Mouse (Mus musculus) T-cell, adult 2 months (primary cell): ENCODE measurements around the gene Safb.

Source experiments
- DNase-seq: peaks from one replicate; pipeline ENCODE4 v3.0.0; 2022; ENCODE audit warnings: low spot score

The Safb gene

DNA sequence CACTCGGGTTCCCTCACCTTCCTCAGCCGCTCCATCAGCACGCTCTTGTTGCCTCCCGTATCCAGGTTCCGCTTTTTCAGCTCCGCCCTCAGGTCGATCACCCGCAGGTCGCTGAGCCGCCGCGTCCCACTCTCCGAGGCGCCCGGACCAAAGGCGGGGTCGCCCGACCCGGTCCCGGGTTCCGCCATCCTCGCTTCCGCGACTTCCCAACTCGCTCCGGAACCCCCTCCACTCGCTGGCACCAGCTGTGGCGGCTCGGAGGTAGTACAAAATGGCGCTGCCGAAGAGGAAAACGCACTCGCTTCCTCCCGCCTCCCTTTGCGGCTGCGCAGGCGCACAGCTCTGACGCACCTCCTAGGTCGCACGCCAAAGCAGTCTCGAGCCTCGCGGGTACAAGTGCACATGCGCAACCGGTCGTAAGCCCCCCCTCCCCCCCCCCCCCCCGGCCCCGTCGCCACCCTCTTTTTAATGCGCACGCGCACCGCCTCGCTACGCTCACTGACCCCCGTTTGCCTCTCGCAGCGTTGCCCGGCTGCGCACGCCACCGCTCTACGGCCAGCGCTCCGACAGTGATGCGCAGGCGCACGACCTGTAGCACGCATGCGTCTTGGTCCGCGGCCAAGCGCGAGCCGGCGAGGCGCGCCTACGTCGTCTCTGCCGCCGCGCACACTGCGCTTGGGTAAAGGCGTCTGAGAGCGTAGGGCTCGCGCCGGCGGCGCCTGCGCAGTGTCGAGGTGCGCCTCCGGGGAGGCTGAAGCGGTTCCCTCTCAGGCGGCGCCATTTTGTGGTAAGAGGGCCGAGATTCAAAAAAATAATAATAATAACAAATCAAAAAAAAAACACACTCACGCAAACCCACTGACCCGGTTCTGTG lies at the start of gene Safb, which contains the start of gene Safb2:
TSS of gene Safb (plus strand) at position 569 of the 874 bp plus-strand sequence.
TSS of gene Safb2 (minus strand) at position 329 of the 874 bp plus-strand sequence.
- peak; percentile 100 for DNase-seq

DNA sequence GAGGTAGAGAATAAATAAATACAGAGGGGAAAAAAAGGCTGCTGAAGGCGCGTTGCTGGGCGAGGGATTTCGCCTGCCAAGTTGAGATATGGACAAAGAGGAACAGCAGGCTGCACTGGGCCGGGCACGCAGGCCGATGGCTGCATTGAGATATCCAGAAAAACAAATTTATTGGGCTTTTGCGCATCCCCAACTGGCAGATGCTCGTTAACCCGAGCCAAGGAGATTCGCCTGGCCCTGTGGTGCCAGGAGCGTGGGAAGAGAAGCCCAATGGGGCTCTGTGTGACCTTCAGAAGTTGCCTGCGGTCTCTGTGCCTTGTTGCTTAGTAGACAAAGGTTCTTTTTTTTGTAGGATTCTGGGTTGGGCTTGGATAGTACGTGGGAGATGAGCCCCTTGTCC lies 48.4 kb upstream of the Safb start:
- DNase-seq, result no peak

DNA sequence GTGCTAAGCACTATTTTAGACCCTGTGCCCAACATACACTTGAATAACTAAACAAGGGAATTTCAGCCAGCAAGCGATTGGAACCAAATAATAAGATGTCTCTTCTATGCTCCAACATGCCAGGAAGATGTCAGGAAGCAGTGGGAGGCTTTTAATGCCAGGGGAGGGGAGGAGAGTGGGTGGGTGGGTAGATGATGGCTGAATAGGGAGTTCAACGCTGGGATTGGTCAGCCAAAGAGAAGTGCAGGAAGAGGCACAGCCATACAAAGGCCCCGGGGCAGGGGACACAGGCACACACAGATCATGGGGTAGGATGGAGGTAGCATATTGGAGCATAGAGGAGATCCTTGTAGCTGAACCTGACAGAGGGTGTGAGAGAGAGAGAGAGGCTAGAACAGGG lies 47.8 kb upstream of the Safb start:
- DNase-seq, result no peak

DNA sequence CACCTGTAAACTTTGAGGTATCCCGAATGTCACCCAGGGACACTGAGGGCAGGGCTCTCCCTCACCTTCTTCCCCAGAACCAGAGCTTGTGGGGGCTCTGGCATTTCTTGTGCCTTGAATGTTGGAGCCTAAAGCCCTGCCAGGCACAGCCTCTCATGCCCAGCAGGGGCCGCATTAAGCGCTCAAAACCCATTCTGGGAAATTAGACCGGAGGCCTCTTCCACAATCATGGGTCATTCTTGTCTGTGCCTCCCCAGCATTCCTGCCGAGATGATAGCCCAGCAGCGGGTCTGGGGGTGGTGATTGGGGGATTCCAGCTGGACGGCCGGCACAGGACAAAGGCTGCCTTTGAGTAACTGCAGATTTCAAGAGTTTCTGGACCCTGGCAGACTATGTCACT lies 46.7 kb upstream of the Safb start:
- no peak for DNase-seq

DNA sequence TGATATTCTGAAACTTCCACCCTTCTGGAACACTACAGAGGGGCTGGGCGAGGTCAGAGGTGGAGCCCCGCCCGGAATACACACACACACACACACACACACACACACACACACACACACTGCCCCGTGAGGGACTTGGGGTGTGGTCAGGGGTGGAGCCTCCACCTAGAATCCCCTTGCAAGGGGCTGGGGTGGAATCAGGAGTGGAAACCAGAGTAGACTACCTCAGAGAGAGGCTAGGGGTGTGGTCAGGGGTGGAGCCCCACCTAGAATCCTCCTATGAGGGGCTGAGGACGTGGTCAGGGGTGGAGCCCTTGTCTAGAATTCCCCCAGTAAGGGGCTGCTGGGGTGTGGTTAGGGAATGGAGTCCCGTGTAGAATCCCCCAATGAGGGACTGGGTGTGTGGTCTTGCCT lies 44.1 kb upstream of the Safb start:
- DNase-seq, result no peak

DNA sequence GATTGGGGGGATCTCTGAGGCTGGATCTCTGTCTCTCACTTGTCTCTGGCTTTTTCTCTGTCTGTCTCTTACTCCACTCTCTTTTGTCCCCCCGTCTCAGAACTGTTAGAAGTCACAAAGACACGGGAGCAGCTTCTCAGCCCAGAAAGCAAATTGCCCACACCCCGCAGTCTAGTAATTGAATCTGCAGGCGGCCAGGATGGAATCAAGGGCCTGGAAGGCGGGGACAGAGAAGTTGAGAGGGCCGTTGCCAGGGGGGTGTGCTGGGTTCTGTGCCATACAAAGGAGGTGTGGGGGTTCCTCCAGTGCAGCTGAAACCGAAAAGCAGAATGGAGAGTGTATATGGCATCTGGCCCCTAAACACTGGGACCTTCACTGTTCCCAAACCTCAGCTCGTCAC lies 41.9 kb upstream of the Safb start:
- DNase-seq, result no peak

DNA sequence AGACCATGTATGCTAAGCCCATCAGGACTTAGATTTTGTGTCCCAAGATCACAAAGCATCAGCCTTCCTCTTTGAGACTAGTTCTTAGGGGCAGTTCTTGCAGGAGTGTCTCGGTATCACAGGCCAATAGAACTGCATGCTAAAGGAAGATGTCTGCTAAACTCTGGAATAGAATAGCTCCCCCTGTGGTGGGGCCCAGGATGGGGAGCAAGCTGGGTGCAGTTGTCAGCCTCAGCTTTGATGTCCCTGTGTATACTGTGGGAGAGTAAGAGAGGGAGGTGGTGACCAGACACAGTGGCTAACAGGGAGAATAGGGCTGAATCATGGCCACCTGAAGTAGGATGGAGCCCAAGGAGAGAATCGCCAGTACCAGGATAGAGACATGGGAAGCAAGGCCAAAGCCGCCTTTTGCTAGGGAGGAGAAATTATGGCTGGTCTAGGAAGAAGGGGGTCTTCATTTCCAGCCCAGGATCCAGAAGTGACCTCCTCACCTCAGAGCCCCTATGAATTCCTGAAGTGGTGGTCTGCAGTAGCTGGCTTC lies 40.9 kb upstream of the Safb start:
- DNase-seq, result no peak

DNA sequence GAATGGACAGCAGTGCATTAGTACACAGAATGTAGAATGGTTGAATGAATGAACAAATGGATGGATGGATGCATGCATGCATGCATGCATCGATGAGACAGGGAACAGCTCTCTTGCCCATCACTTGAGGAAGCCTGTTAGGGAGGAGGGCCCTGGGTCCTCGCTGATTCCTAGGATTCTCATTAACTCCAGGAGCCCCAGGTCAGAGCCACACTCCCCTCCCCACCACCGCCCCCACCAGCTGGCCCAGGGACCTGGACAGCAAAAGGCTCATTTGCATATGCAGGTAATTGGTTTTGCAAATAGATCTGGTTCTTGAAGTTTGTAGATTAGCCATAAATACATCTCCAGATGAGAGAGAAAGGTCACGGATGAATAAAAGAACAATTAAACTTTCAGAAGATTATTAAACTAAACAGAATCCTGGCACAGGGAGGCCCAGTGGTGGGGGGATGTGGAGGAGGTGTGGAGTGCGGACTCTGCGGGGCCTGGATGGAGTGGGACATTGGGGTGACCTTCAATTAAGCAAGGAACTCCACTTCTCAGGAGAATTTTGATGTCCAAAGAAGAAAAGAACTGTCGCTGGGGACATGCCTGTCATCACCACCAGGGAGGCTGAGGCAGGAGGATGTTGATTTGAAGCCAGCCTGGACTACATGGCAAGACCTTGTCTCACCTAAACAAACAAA lies 39.8 kb upstream of the Safb start:
- DNase-seq, result no peak

DNA sequence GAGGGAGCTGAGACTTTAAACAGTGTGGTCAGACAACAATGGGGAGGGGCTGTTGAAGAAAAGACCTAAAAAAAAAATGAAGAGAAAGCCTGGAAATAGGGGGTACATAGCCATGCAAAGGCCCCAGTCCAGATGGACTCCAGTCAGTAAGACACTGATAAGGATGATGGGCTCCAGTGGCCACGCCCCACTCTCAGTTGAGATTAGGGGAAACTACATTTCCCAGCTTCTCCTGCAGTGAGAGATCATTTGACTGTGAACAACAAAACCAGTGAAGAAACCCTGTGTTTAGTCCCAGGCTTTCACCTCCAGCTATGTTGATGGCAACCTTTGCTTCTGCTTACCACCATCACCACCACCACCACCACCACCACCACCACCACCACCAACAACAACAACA lies 38.7 kb upstream of the Safb start:
- no peak for DNase-seq

DNA sequence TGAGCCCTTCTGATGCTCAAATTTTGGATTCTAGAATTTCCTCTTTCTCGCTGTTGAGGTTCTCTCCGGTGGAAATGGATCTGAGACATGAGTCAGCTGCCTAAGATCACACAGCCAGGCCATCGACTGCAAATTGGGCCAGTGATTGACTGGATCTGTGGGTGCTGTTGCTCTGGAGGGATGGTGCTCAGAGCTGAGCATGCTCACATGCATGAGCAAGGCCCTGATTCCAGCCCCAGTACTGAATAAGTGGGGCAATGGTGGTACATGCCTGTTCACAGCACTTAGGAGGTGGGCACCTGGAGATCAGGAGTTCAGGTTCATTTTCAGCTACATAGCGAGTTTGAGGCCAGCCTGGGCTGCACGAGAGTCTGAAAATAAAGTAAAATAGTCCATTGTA lies 38.0 kb upstream of the Safb start:
- no peak for DNase-seq

DNA sequence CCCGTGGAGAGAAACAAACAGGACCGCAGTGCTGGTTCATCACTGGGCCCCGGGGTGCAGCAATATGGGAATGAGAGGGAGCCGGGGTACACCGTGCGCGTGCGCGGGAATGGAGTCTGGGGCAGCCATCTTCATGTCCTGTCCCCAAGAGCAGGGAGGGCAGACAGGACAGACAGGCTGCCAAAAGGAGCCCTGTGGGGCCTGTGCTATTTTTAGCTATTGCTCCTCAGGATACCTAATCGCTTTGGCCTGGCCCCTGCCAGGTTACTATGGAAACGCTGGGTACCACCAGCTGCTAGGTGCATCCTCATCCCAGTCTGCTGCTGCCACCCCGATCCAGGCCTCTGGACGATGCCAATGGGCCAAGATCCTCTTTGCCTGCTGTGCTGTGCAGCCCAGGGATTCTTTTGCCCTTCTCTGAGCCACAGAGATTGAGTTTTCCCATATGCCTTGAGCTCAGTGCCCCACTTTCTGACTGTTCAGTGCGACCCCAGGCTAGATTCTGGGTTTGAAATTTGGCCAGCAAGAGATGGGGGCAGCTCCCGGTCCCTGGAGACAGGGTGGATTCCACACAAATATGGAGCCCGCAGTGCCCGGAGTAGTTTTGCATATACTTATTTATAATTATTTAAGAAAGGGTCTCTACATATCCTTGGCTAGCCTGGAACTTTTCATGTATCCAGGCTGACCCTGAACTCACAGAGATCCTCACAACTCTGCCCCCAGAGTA lies 37.3 kb upstream of the Safb start:
- no peak for DNase-seq

DNA sequence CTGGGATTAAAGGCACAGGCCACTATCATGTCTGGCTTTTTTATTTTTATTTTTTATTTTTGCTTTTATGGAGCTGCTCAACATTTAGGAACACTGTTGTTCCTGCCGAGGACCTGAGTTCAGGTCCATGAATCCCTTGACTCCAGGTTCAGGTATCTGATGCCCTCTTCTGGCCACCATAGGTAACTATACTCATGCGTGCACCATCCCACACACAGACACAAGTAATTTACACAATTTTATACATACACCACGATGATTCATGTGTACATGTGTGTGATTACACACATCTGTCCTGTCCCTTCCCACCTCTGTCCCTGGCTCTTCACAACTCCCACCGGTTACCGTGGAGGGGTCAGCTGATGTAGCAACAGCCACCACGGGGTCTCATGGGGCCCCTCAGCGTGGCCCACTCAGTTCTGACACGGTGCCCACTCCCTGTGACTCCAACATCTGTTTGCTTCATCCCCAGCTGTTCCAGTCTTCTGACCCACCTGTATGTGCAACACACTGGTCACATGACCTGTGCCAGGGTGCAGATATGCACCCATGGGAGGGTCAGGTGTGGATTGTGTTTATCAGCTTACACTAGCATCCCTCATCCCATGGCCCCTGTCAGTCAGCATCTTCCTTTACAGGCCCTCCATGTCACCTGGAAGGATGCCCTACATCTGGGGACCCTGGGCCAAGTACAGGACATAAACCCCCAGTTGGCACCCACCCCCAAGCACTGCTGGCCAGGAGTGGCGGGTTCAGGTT lies 36.6 kb upstream of the Safb start:
- DNase-seq, result no peak

DNA sequence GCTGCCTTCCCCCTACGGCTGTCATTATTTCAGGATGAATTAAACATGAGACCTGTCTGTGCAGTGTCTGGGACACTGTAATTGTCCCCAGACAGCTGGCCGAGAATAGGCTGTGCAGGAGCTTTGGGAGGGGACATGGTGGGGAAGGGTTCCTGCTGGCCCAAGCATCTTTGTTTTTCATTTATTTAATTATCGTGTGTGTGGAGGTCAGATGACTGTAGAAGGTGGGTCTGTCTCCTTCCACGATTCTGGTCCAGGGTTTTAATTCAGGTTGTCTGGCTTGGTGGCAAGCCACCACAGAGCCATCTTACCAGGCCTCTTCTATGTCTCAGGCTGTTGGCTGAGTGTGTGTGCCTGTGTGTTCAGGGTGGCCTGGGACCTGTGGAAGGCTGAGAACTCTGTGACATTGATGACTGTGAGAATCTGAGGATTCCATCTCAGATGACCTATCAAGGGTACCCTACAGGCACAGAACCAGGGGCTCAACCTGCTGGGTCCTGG lies 36.0 kb upstream of the Safb start:
- no peak for DNase-seq

DNA sequence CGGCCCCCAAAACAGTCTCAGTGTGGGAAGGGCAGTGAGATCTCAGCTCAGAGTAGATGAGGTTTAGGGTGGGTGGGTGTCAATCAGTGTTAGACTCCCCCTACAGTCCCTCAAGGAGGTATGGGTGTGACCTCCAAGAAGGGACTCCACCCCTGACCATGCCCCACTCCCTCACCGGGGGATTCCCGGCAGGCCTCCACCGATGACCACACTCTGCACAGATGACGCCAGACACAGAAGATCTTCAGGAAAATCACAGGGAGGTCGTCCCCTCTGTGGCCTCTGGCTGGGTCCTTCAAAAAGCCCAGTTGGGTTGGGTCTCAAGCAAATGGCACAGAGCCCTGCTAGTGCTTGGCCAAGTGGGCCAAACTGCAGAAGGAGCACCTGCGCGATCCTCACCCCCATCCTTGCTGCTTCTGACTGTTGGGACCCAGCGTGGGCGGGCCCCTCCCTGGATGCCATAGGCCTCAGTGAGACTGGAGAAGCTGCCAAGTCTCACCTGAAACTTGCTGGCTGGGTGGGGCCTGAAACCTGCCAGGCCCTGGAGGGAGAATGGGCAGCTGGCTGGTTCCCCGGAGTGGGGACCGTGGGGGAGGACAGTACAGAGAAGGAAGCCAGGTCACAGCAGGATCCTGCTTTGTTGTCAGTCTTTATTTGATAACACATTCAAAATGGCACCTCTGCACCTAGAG lies 33.7 kb upstream of the Safb start:
- no peak for DNase-seq

DNA sequence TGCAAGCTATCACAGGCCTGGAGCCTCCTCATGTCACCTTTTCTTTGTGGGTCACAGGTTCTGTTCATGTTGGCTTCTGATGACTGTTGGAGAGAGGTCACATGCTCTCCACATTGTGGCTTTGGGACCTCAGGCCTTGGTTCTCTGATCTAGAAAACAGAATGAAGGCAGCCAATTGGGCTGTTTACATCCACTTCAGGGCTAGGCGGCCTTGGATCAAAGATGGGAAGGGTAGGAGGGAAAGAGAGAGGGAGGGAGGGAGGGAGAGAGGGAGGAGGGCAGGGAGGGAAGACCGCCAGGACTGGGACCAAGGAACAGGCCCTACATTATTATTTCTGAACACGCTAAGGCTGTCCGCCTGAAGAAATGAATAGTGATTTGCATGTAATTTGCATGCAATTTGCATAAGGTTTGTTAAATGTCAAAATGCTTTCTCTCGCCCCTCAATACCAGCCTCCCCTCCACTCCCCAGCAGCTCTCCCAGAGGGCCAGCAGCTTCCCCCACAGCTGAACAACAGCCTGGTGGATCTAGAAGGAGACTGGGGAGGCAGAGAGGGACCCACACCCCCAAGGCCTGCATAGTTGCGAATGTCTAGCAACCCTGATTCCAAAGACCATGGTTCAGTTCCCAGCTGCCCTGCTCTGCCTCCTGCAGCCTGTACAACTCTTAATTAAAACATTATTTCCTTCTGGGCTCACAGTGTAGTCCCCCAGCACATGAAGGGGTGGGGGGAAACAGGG lies 32.6 kb upstream of the Safb start:
- no peak for DNase-seq

DNA sequence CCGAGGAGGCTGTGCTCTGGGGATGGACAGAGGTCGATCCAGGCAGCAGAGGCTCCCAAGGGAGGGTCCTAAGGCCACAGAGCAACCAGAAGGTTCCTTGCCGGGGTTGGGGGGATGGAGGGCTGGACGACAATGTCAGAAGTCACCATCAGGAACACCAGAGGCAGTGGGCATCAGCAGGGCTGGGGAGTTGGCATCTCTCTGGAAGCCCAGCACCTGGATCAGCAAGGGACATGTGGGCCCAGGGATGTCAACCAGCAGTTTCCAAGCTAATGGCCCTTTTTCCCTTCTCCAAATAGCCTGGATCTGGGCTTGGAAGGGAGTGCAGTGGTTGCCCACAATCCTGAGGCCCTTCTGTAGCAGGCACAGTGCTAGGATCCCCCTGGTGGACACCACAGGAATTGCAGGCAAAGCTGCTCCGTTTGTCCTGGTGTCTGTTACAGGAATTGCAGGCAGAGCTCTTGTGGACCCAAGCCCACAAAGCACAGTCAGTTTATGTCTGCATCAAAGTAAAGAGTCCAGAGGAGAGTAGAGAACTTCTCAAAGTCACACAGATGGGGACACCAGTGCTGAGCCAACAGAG lies 31.8 kb upstream of the Safb start:
- peak; percentile 77 for DNase-seq

DNA sequence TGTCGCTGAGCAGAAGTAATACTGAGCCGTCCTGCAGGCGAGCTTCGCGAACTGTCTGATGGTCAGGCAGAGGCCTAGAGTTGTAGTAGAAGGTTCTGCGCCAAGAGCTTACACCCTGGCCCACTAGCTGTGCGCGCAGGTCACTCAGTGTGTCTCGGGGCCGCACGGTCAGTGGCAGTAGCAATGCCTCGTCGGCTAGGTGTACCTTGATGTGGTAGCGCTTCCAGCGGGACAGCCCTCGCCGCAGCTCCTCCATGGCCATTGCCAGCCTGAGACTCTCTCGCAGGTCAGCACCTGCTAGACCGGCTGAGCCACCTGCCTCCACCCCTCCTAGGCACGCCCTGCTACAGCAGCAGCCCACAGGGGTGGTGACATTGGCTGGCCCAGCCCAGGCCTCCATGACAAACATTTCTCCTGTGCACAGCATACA lies 30.5 kb upstream of the Safb start, which contains the start of gene Gm20219:
TSS of gene Gm20219 (minus strand) at position 266 of the 430 bp plus-strand sequence.
- DNase-seq, result no peak

DNA sequence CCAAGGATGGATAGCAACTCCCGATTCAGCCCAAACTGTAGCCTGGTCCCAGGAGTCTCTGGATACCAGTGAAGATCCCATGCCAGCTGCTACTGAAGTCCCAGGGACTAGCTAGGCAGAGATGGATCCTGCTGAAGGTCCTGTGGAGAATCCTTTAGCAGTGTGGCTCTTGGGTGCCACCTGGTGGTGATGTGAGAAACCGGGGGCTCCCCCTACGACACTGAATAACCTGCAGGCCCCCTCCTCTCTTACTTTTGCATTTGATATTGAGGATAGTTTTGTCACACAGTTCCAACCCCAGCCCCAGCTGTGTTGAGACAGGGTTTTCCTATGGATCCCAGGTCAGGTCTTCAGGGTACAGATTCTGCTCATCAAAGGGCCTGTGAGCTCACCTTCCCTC lies 26.2 kb upstream of the Safb start:
- DNase-seq, result peak; percentile 56

DNA sequence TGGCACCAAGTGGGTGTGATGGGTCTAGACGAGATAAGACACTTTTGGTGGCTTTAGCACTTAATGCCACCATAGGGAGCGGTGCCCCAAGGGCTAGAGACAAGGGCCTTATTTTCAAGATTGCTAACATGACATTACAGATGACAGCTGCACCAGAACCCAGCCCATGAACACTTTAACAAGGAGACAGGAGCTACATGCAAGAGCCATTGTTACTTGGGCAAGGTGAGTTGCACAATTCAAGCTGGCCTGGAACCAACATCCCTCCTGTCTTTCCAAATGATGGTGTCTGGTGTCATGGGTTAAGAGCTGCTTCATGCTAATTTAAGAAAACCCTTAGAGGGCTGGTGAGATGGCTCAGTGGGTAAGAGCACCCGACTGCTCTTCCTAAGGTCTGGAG lies 25.2 kb upstream of the Safb start:
- no peak for DNase-seq

DNA sequence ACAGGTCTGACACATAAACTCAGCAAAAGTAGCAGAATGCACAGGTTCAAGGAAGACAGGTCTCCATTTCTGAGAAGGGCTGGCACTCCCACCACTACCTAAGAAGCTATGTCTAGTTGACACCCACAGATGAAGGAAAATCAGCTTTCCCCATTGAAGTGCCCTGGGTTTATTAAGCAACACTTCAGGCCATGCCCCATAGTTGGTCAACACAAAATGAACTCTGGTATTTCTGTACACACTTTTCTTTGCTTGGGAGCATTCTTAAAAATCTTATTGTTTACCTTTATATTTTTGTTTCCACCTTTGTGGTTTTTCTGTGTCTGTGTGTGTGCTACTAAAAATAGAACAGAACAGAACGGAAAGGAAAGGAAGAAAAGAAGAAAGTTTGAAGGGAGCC lies 24.5 kb upstream of the Safb start:
- no peak for DNase-seq
